Mouse (Mus musculus) CD4-positive, CD25-positive, alpha-beta regulatory T cell, adult 2 months (primary cell): ENCODE data around the gene Serpina3m.
"Not testable (repeated sequence)": the region's sequence is repeated elsewhere in the genome, so short reads cannot be mapped to it uniquely, and the experiment has no call there.

Source experiments
- DNase-seq: peaks from one replicate; pipeline ENCODE4 v3.0.0-alpha.2; 2012; ENCODE audit warnings: low read depth, low spot score

The Serpina3m gene

GRCm38 (mm10) chr12:104338226-104338625 lies at the start of gene Serpina3m, which contains the start of gene Serpina3k:
Gene Serpina3m (plus strand): TSS chr12:104338486.
Gene Serpina3k (plus strand): TSS chr12:104338486.
- DNase-seq: not testable (repeated sequence)

GRCm38 (mm10) chr12:104289872-104290271 lies 48.4 kb upstream of the Serpina3m start:
- DNase-seq: peak; percentile 7

GRCm38 (mm10) chr12:104293963-104294362 lies 44.3 kb upstream of the Serpina3m start:
- no peak for DNase-seq

GRCm38 (mm10) chr12:104298049-104298448 lies 40.2 kb upstream of the Serpina3m start:
- DNase-seq: no peak

- DNase-seq: no peak
Observed at GRCm38 (mm10) chr12:104305991-104306390, 32.3 kb upstream of the Serpina3m start.

- no peak for DNase-seq
Observed at GRCm38 (mm10) chr12:104314253-104314652, 24.0 kb upstream of the Serpina3m start, which contains the start of gene Serpina3j. Gene Serpina3j (plus strand): TSS chr12:104314553.

GRCm38 (mm10) chr12:104322454-104322853 lies 15.8 kb upstream of the Serpina3m start:
- DNase-seq: no peak

- DNase-seq: no peak
Observed at GRCm38 (mm10) chr12:104331701-104332100, 6.6 kb upstream of the Serpina3m start.

GRCm38 (mm10) chr12:104336873-104337272 lies 1.4 kb upstream of the Serpina3m start:
- DNase-seq: not testable (repeated sequence)

GRCm38 (mm10) chr12:104338705-104339104 lies 419 bp downstream of the Serpina3m start:
- DNase-seq: no peak

- DNase-seq: not testable (repeated sequence)
Observed at GRCm38 (mm10) chr12:104342489-104342888, 4.2 kb downstream of the Serpina3m start.

- no peak for DNase-seq
Observed at GRCm38 (mm10) chr12:104345181-104345580, 6.9 kb downstream of the Serpina3m start.

GRCm38 (mm10) chr12:104345707-104346106 lies 7.4 kb downstream of the Serpina3m start:
- DNase-seq: no peak

- DNase-seq: no peak
Observed at GRCm38 (mm10) chr12:104347091-104347490, 8.8 kb downstream of the Serpina3m start.

- DNase-seq: peak; percentile 6
Observed at GRCm38 (mm10) chr12:104351812-104352211, 13.5 kb downstream of the Serpina3m start.

GRCm38 (mm10) chr12:104356006-104356405 lies 17.7 kb downstream of the Serpina3m start:
- DNase-seq: no peak

GRCm38 (mm10) chr12:104369986-104370385 lies 31.7 kb downstream of the Serpina3m start:
- no peak for DNase-seq

- not testable (repeated sequence) for DNase-seq
Observed at GRCm38 (mm10) chr12:104377179-104377578, 38.9 kb downstream of the Serpina3m start.

GRCm38 (mm10) chr12:104378351-104378750 lies 40.1 kb downstream of the Serpina3m start:
- not testable (repeated sequence) for DNase-seq

- not testable (repeated sequence) for DNase-seq
Observed at GRCm38 (mm10) chr12:104378815-104379214, 40.5 kb downstream of the Serpina3m start.

GRCm38 (mm10) chr12:104379856-104380255 lies 41.6 kb downstream of the Serpina3m start:
- no peak for DNase-seq

- not testable (repeated sequence) for DNase-seq
Observed at GRCm38 (mm10) chr12:104381071-104381604, 42.9 kb downstream of the Serpina3m start.

GRCm38 (mm10) chr12:104385987-104386386 lies 47.7 kb downstream of the Serpina3m start:
- not testable (repeated sequence) for DNase-seq

- not testable (repeated sequence) for DNase-seq
Observed at GRCm38 (mm10) chr12:104386878-104387277, 48.6 kb downstream of the Serpina3m start.
